Mouse (Mus musculus) liver, postnatal 0 days (tissue): ENCODE measurements around the gene Castor2.

Experiments used
- CTCF ChIP-seq: sonication (generic); IDR thresholded peaks from 2 replicates; pipeline ENCODE4 v1.5.1; 2016; ENCODE audit warnings: antibody characterized with exemption, low read depth
- EP300 ChIP-seq: IDR thresholded peaks from 2 replicates; pipeline ENCODE4 v1.6.1; 2016; ENCODE audit warnings: antibody characterized with exemption, low read depth, mild to moderate bottlenecking

DNA sequence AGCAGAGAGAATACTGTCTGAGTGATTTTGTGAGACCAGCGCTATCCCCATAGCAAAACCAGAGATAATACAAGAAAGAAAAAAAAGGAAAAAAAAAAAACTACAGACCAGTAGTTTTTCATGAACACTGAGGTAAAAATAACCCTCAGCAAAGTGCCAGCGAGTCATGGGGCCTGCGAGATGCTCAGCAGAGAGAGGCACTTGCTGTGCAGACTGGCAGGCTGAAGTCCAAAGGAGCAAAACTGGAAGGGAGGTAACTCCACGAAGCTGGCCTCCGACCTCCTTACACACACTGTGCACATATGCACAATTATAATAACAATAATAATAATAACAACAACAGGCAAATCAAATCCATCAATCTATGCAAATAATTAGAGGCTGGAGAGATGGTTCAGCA, 12.3 kb upstream of the Castor2 start:
- TF ChIP-seq EP300 (no peak), CTCF (no peak)
